In the genomic region with DNA sequence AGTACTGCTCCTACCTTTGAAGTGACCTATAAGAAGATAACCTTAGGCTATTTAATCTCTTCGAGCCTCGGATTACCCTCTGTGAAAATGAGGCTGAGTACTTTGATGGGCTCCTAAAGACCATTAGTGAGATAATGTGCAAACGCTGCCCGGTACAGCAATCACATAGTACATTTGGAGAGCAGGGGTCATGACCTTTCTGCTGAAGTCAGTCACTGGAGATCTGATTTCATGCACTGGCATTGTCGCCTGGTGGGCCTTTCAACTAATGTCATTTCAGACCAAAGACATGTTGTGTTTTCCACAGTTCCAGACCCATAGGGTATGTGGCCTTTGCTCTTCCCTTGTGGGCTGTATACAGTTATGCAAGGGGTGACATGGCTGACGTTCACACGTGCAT, we compare ENCODE assay signal across 17 mouse cellular contexts. TPM values are rescaled to one million over a fixed set of nuclear protein-coding genes. Genes with fewer than 3 reads are reported as not detected.
DNase-seq lines count a peak whose midpoint lies in the region; ATAC-seq lines count a peak whose summit lies in the region.
"Had no signal": no experiment of that assay in that cellular context is flagged by ENCODE, and none has a peak within 500 bp of the region (broad histone marks: within the 10 kb centered on the region; RNA-seq: fewer than 3 reads in every experiment).

No protein-coding gene starts in this region.

- no peak overlapping the region; the same call in 1 of the 2 replicates for H3K9ac ChIP-seq in hindbrain, embryonic 13.5 days
- no peak overlapping the region for H3K9ac ChIP-seq in hindbrain, embryonic 16.5 days (ENCODE audit: low read depth, low read length)
- no peak overlapping the region for H3K9ac ChIP-seq in embryonic facial prominence, embryonic 13.5 days
- H3K9ac ChIP-seq in neural tube, embryonic 12.5 days: no peak overlapping the region
- H3K9ac ChIP-seq: heart, embryonic 12.5 days; kidney, embryonic 15.5 days; liver, embryonic 15.5 days had no signal

- H3K4me3 ChIP-seq in hindbrain, embryonic 13.5 days: no peak overlapping the region
- no peak overlapping the region for H3K4me3 ChIP-seq in hindbrain, embryonic 16.5 days (ENCODE audit: low read length)
- no peak overlapping the region for H3K4me3 ChIP-seq in embryonic facial prominence, embryonic 13.5 days
- no peak overlapping the region for H3K4me3 ChIP-seq in neural tube, embryonic 12.5 days
- H3K4me3 ChIP-seq: erythroblast, embryonic 14.5 days; heart, embryonic 12.5 days; kidney, embryonic 15.5 days; liver, embryonic 15.5 days; megakaryocyte, embryonic 14.5 days had no signal

- no peaks in the 10 kb centered on the region for H3K9me3 ChIP-seq in hindbrain, embryonic 13.5 days
- H3K9me3 ChIP-seq in hindbrain, embryonic 16.5 days (ENCODE audit: control insufficient read depth, low read length): no peaks in the 10 kb centered on the region
- H3K9me3 ChIP-seq in embryonic facial prominence, embryonic 13.5 days: no peaks in the 10 kb centered on the region
- H3K9me3 ChIP-seq in neural tube, embryonic 12.5 days: no peaks in the 10 kb centered on the region
- H3K9me3 ChIP-seq: kidney, embryonic 15.5 days; liver, embryonic 15.5 days had no signal

- ATAC-seq in hindbrain, embryonic 13.5 days (ENCODE audit: low FRiP score): no peak
- no peak for ATAC-seq in hindbrain, embryonic 16.5 days
- ATAC-seq in embryonic facial prominence, embryonic 13.5 days (ENCODE audit: insufficient number of reproducible peaks, insufficient read depth, low FRiP score, low TSS enrichment, low read depth): no peak
- no peak for ATAC-seq in neural tube, embryonic 12.5 days (ENCODE audit: low FRiP score, low read depth)

- H3K4me2 ChIP-seq in hindbrain, embryonic 13.5 days: peak overlapping the region; percentile 25
- H3K4me2 ChIP-seq in hindbrain, embryonic 16.5 days (ENCODE audit: low read length): no peak overlapping the region
- 0 out of 2 replicates have a peak overlapping the region, but pooled peaks have one; percentile 7 for H3K4me2 ChIP-seq in embryonic facial prominence, embryonic 13.5 days
- H3K4me2 ChIP-seq in neural tube, embryonic 12.5 days (replicated peaks): peak overlapping the region; percentile 31
- H3K4me2 ChIP-seq: heart, embryonic 12.5 days; kidney, embryonic 15.5 days; liver, embryonic 15.5 days had no signal

- peak overlapping the region; percentile 49; the same call in 1 of the 2 replicates for H3K27ac ChIP-seq in hindbrain, embryonic 13.5 days
- H3K27ac ChIP-seq in hindbrain, embryonic 16.5 days (ENCODE audit: low read depth, low read length): no peak overlapping the region
- H3K27ac ChIP-seq in embryonic facial prominence, embryonic 13.5 days: peak overlapping the region; percentile 44; the same call in 1 of the 2 replicates
- H3K27ac ChIP-seq in neural tube, embryonic 12.5 days: 0 out of 2 replicates have a peak overlapping the region, but pooled peaks have one; percentile 22
- H3K27ac ChIP-seq: kidney, embryonic 15.5 days; liver, embryonic 15.5 days had no signal

- DNase-seq in embryo, embryonic 10 days (ENCODE audit: low spot score): peak; percentile 68
- no peak for DNase-seq in embryo, embryonic 11 days
- no peak for DNase-seq in thymus, postnatal 0 days (ENCODE audit: low spot score)
- DNase-seq: cerebellum, adult 11 months; lung, postnatal 14 days; right cerebral cortex, postnatal 25 days; thymus, postnatal 36 days had no signal

- no peaks in the 10 kb centered on the region for H3K27me3 ChIP-seq in hindbrain, embryonic 13.5 days
- no peaks in the 10 kb centered on the region for H3K27me3 ChIP-seq in hindbrain, embryonic 16.5 days (replicated peaks; ENCODE audit: control insufficient read depth, insufficient read depth, low read length)
- H3K27me3 ChIP-seq in embryonic facial prominence, embryonic 13.5 days: no peaks in the 10 kb centered on the region
- no peaks in the 10 kb centered on the region for H3K27me3 ChIP-seq in neural tube, embryonic 12.5 days (replicated peaks)
- H3K27me3 ChIP-seq: CH12.LX; heart, embryonic 12.5 days; kidney, embryonic 15.5 days had no signal

- WGBS in hindbrain, embryonic 13.5 days: 27% methylated on average over 7 of the region's 7 CpGs
- 18% methylated on average over 7 of the region's 7 CpGs for WGBS in hindbrain, embryonic 16.5 days
- WGBS in embryonic facial prominence, embryonic 13.5 days: 17% methylated on average over 7 of the region's 7 CpGs
- WGBS in neural tube, embryonic 12.5 days: 19% methylated on average over 7 of the region's 7 CpGs

- H3K4me1 ChIP-seq in hindbrain, embryonic 13.5 days (replicated peaks): peaks cover 79% of the 10 kb centered on the region
- peaks cover 43% of the 10 kb centered on the region for H3K4me1 ChIP-seq in hindbrain, embryonic 16.5 days (ENCODE audit: control insufficient read depth, insufficient read depth, low read depth, low read length)
- peaks cover 93% of the 10 kb centered on the region for H3K4me1 ChIP-seq in embryonic facial prominence, embryonic 13.5 days
- peaks cover 74% of the 10 kb centered on the region for H3K4me1 ChIP-seq in neural tube, embryonic 12.5 days
- H3K4me1 ChIP-seq: liver, embryonic 15.5 days; megakaryocyte, embryonic 14.5 days had no signal

- H3K36me3 ChIP-seq in hindbrain, embryonic 13.5 days: no peaks in the 10 kb centered on the region
- H3K36me3 ChIP-seq in hindbrain, embryonic 16.5 days (ENCODE audit: control insufficient read depth, insufficient read depth, low read length): no peaks in the 10 kb centered on the region
- peaks cover 19% of the 10 kb centered on the region for H3K36me3 ChIP-seq in embryonic facial prominence, embryonic 13.5 days
- H3K36me3 ChIP-seq in neural tube, embryonic 12.5 days: peaks cover 7% of the 10 kb centered on the region
- H3K36me3 ChIP-seq: liver, embryonic 15.5 days had no signal

RNA-seq across cellular contexts. Expression of gene Boc, which starts 24.6 kb away (rescaled TPM):
- 14.0 and 17.2 TPM in 2 replicates for polyA plus RNA-seq in hindbrain, embryonic 13.5 days (2015; fragmentation: Nextera tagmentation; extraction: Ambion mirVana)
- 12.1 and 16.4 TPM in 2 replicates for polyA plus RNA-seq in hindbrain, embryonic 16.5 days (2015; fragmentation: Nextera tagmentation; extraction: Ambion mirVana)
- 51.1 and 53.9 TPM in 2 replicates for polyA plus RNA-seq in embryonic facial prominence, embryonic 13.5 days (2015; fragmentation: Nextera tagmentation; extraction: Ambion mirVana)
- 32.1 and 34.3 TPM in 2 replicates for polyA plus RNA-seq in neural tube, embryonic 12.5 days (2016; fragmentation: Nextera tagmentation; extraction: Ambion mirVana)
- polyA plus RNA-seq in thymus, postnatal 0 days (2015; fragmentation: Nextera tagmentation; extraction: Ambion mirVana): 4.4 and 4.5 TPM in 2 replicates
- polyA plus RNA-seq: erythroblast, embryonic 14.5 days had no signal
